Mouse (Mus musculus): ENCODE results near the gene Aoc2.

GRCm38 (mm10) chr11:101332537-101332936 lies 7.7 kb downstream of the Aoc2 start:
- TF ChIP-seq CTCF (IDR thresholded peaks at IDR 0.05; ENCODE audit: low read depth) (no peak), EP300 (optimal IDR thresholded peaks at IDR 0.05) (no peak)
